Mouse (Mus musculus) lung, postnatal 0 days (tissue): ENCODE measurements around the gene Srebf2.

Experiments used
- CTCF ChIP-seq: IDR thresholded peaks from 2 replicates; pipeline ENCODE4 v1.5.1; 2016; ENCODE audit warnings: antibody characterized with exemption, mild to moderate bottlenecking
- EP300 ChIP-seq: IDR thresholded peaks from 2 replicates; pipeline ENCODE4 v1.6.1; 2016; ENCODE audit warnings: antibody characterized with exemption, mild to moderate bottlenecking, control low read depth

DNA sequence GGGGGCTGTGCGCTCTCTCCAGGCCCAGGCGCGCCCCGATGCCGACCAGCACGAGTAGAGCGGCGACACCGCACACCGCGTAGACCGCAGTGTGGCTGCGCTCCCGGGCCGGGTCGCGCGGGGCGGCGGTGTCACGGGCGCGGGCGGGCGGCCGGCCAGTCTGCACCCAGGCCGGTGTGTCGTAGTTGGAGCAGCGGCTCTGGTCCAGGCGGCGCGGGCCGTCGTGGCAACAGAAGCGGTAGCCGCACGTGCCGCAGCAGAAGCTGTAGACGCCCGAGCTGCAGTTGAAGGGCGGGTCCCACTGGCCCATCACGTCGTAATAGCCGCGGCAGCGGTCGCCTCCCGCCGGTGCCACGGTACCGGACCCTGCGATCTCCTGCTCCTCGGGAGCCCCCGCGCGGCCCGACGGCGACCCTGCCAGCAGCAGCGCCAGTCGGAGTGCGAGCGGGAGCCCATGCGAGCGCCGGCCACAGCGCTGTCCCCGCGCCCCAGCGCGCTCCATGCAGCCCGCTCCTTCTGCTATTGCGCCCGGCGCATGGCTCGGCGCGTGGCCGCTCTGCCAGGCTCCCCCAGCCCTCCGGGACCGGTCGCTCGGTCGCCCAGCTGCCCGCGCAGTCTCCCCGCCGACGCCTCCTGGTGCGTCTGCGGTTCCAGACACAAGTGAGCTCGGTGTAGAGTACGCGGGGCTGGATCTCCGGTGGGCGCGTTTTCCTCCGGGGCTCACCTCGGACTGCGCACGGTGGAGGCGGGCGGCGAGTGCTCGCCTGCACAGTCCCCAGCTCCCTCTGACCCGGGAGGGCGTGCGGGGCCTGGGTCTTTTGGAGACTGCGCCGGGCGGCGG, 65.2 kb downstream of the Srebf2 start:
- peak; percentile 9 for TF ChIP-seq CTCF
- TF ChIP-seq EP300, result no peak
